Mouse (Mus musculus): ENCODE data around the gene Tenm3. TPM values are rescaled to one million over a fixed set of nuclear protein-coding genes. Genes with fewer than 3 reads are reported as not detected.

The Tenm3 gene
- polyA plus RNA-seq, 1 experiment: 12.8 TPM

DNA sequence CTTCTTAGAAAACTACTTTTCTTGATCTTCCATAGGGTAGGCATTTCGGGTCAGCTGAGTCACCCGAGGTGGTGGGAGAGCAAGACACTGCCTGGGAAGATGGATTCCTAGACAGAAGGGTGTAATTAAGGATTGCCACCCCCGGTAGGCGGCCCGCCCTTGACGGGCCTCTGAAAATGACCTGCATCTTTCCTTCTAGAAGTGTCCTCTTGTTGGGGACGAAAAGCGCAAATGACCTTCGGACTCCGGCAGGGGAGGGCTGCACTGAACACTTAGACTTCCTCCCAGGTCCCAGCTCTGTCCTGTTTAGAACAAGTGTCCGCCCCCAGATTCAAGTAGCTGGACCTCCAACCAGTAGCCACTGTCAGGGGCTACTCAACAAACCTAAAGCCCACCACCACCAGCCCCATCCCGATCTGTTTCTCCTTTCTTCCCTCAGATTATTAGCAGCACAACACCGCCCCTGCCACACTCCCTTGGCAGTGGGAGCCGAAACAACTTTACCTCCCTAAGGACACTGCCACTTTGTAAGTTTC lies 687 bp upstream of the Tenm3 start:
- H3K4me3 ChIP-seq: peak overlapping the region; percentile 78
- peak overlapping the region; percentile 90 for H3K4me2 ChIP-seq (ENCODE audit: low read depth)
- no peaks in the 10 kb centered on the region for H3K27me3 ChIP-seq (ENCODE audit: control insufficient read depth, insufficient read depth, insufficient read length)
- H3K36me3 ChIP-seq (ENCODE audit: control insufficient read depth, insufficient read depth): no peaks in the 10 kb centered on the region
- TF ChIP-seq TCF3 (IDR thresholded peaks at IDR 0.05; ENCODE audit: insufficient read length, low read depth) (no peak), SRF (IDR thresholded peaks at IDR 0.05; ENCODE audit: control insufficient read depth, insufficient read length, low read depth) (no peak), REST (IDR thresholded peaks at IDR 0.05; ENCODE audit: insufficient read depth, insufficient read length) (no peak), E2F4 (IDR thresholded peaks at IDR 0.05; ENCODE audit: insufficient read depth) (no peak), MYOD1 (IDR thresholded peaks at IDR 0.05; ENCODE audit: control insufficient read depth in 1 of 3, insufficient read length in 2 of 3, low read depth in 2 of 3) (no peak), MYOG (IDR thresholded peaks at IDR 0.05; ENCODE audit: control insufficient read depth in 1 of 3, insufficient read depth in 1 of 3, insufficient read length in 2 of 3, low read depth in 2 of 3) (no peak), POLR2A (IDR thresholded peaks at IDR 0.05; ENCODE audit: insufficient read length, low read depth) (no peak), USF1 (IDR thresholded peaks at IDR 0.05; ENCODE audit: low read depth) (no peak), TCF12 (IDR thresholded peaks at IDR 0.05; ENCODE audit: insufficient read depth, poor library complexity, severe bottlenecking) (no peak), MAX (IDR thresholded peaks at IDR 0.05; ENCODE audit: low read depth) (no peak), POLR2AphosphoS2 (IDR thresholded peaks at IDR 0.05; ENCODE audit: insufficient read length, low read depth) (no peak), CEBPB (IDR thresholded peaks at IDR 0.05; ENCODE audit: insufficient read depth, poor library complexity, severe bottlenecking) (no peak)
- H3ac ChIP-seq (ENCODE audit: control insufficient read depth, insufficient read length): no peak overlapping the region
- peaks cover 31% of the 10 kb centered on the region for H3K79me2 ChIP-seq (ENCODE audit: control insufficient read depth, insufficient read depth)

GRCm38 (mm10) chr8:48842991-48843930 lies 490 bp downstream of the Tenm3 start:
- H3K4me3 ChIP-seq: peak overlapping the region; percentile 78
- no peaks in the 10 kb centered on the region for H3K27me3 ChIP-seq (ENCODE audit: control insufficient read depth, insufficient read depth, insufficient read length)
- TF ChIP-seq CEBPB (IDR thresholded peaks at IDR 0.05; ENCODE audit: insufficient read depth, poor library complexity, severe bottlenecking) (no peak), USF1 (IDR thresholded peaks at IDR 0.05; ENCODE audit: low read depth) (no peak)

DNA sequence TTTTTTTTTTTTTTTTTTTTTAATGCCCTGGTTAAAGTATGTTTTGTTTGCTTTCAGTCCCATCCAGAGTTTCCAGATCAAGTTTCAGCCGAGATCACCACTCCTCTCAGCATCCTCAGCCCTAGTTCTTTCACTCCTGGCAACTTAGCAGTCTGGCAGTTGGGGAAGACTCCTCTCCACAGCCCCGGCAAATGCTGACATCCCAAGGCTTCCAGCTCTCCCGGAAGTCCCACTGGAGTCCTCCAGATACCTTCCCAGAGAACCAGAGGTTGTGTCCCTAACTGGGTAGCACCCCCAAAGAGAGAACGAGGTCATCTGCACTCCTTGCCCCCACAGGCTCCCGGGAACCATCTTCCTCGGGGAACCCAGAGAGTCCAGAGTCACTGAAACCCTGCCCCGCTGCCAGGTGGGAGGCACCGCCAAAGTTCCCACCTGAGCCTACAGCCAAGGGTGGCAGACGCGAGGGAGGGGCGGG lies 1.2 kb downstream of the Tenm3 start:
- Histone ChIP-seq H3ac (ENCODE audit: control insufficient read depth, insufficient read length) (peak overlapping the region; percentile 36), H3K4me2 (ENCODE audit: low read depth) (peak overlapping the region; percentile 84), H3K27me3 (ENCODE audit: control insufficient read depth, insufficient read depth, insufficient read length) (no peaks in the 10 kb centered on the region), H3K4me3 (peak overlapping the region; percentile 78), H3K79me2 (ENCODE audit: control insufficient read depth, insufficient read depth) (peaks cover 50% of the 10 kb centered on the region), H3K36me3 (ENCODE audit: control insufficient read depth, insufficient read depth) (no peaks in the 10 kb centered on the region)
- TF ChIP-seq USF1 (IDR thresholded peaks at IDR 0.05; ENCODE audit: low read depth): no peak
- TF ChIP-seq TCF12 (IDR thresholded peaks at IDR 0.05; ENCODE audit: insufficient read depth, poor library complexity, severe bottlenecking): no peak
- TF ChIP-seq MYOD1 (IDR thresholded peaks at IDR 0.05; ENCODE audit: control insufficient read depth in 1 of 3, insufficient read length in 2 of 3, low read depth in 2 of 3): no peak
- TF ChIP-seq POLR2A (IDR thresholded peaks at IDR 0.05; ENCODE audit: insufficient read length, low read depth): no peak
- TF ChIP-seq POLR2AphosphoS2 (IDR thresholded peaks at IDR 0.05; ENCODE audit: insufficient read length, low read depth): no peak
- no peak for TF ChIP-seq SRF (IDR thresholded peaks at IDR 0.05; ENCODE audit: control insufficient read depth, insufficient read length, low read depth)
- TF ChIP-seq REST (IDR thresholded peaks at IDR 0.05; ENCODE audit: insufficient read depth, insufficient read length): no peak
- TF ChIP-seq E2F4 (IDR thresholded peaks at IDR 0.05; ENCODE audit: insufficient read depth): no peak
- no peak for TF ChIP-seq TCF3 (IDR thresholded peaks at IDR 0.05; ENCODE audit: insufficient read length, low read depth)
- no peak for TF ChIP-seq MYOG (IDR thresholded peaks at IDR 0.05; ENCODE audit: control insufficient read depth in 1 of 3, insufficient read depth in 1 of 3, insufficient read length in 2 of 3, low read depth in 2 of 3)

More at GRCm38 (mm10) chr8:48842991-48843930, 490 bp downstream of the Tenm3 start:
- Histone ChIP-seq H3ac (ENCODE audit: control insufficient read depth, insufficient read length) (peak overlapping the region; percentile 36), H3K36me3 (ENCODE audit: control insufficient read depth, insufficient read depth) (no peaks in the 10 kb centered on the region), H3K79me2 (ENCODE audit: control insufficient read depth, insufficient read depth) (peaks cover 43% of the 10 kb centered on the region), H3K4me2 (ENCODE audit: low read depth) (peak overlapping the region; percentile 90)

DNA sequence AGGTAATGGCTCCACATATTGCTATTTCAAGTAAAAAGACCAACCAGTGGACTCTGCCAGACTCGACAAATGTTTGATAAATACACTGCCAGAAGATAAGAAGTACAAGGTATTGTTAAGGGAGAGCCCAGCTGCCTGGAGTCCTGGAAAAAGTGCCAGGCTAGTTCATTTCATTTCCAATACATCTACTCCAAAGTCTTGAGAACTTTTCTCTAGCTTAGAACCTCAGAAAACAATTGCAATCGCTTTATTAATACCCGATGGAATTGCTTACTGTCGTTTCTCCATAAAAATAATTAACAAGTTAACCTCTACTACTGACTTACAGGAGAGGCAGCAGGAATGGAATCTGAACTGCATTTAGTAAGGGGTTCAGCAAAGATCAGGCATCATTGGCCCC lies 1.7 kb downstream of the Tenm3 start:
- peak overlapping the region; percentile 78 for H3K4me3 ChIP-seq
- no peaks in the 10 kb centered on the region for H3K27me3 ChIP-seq (ENCODE audit: control insufficient read depth, insufficient read depth, insufficient read length)
- no peaks in the 10 kb centered on the region for H3K36me3 ChIP-seq (ENCODE audit: control insufficient read depth, insufficient read depth)
- TF ChIP-seq POLR2AphosphoS2 (IDR thresholded peaks at IDR 0.05; ENCODE audit: insufficient read length, low read depth) (no peak), TCF3 (IDR thresholded peaks at IDR 0.05; ENCODE audit: insufficient read length, low read depth) (no peak), REST (IDR thresholded peaks at IDR 0.05; ENCODE audit: insufficient read depth, insufficient read length) (no peak), MYOG (IDR thresholded peaks at IDR 0.05; ENCODE audit: control insufficient read depth in 1 of 3, insufficient read depth in 1 of 3, insufficient read length in 2 of 3, low read depth in 2 of 3) (no peak), MYOD1 (IDR thresholded peaks at IDR 0.05; ENCODE audit: control insufficient read depth in 1 of 3, insufficient read length in 2 of 3, low read depth in 2 of 3) (no peak), USF1 (IDR thresholded peaks at IDR 0.05; ENCODE audit: low read depth) (no peak), POLR2A (IDR thresholded peaks at IDR 0.05; ENCODE audit: insufficient read length, low read depth) (no peak), SRF (IDR thresholded peaks at IDR 0.05; ENCODE audit: control insufficient read depth, insufficient read length, low read depth) (no peak), TCF12 (IDR thresholded peaks at IDR 0.05; ENCODE audit: insufficient read depth, poor library complexity, severe bottlenecking) (no peak), MAX (IDR thresholded peaks at IDR 0.05; ENCODE audit: low read depth) (no peak), E2F4 (IDR thresholded peaks at IDR 0.05; ENCODE audit: insufficient read depth) (no peak), CEBPB (IDR thresholded peaks at IDR 0.05; ENCODE audit: insufficient read depth, poor library complexity, severe bottlenecking) (no peak)
- peak overlapping the region; percentile 36 for H3ac ChIP-seq (ENCODE audit: control insufficient read depth, insufficient read length)
- H3K79me2 ChIP-seq (ENCODE audit: control insufficient read depth, insufficient read depth): peaks cover 50% of the 10 kb centered on the region
- H3K4me2 ChIP-seq (ENCODE audit: low read depth): peak overlapping the region; percentile 84
